Mouse (Mus musculus) heart, adult 2 months (tissue): ENCODE data around the gene Fbxo7. TPM values are rescaled to one million over a fixed set of nuclear protein-coding genes. Genes with fewer than 3 reads are reported as not detected.
"Not testable (repeated sequence)": the region's sequence is repeated elsewhere in the genome, so short reads cannot be mapped to it uniquely, and the experiment has no call there.

Experiments
- DNase-seq, 2 experiments: peaks; one replicate each; pipeline ENCODE4 v3.0.0; 2021
- H3K27ac ChIP-seq: fragments of 200-600 bp; 2 replicates; pipeline ENCODE4 v1.8.1; 2022
- H3K27me3 ChIP-seq: fragments of 200-500 bp; 2 replicates; pipeline ENCODE4 v1.6.1; 2012; ENCODE audit warnings: mild to moderate bottlenecking, low read length, inconsistent platforms, mixed read lengths; ENCODE audit not compliant: control insufficient read depth, insufficient read depth
- H3K36me3 ChIP-seq: fragments of 200-500 bp; 2 replicates; pipeline ENCODE4 v1.6.1; 2012; ENCODE audit warnings: low read length, inconsistent platforms; ENCODE audit not compliant: control insufficient read depth, insufficient read depth
- H3K4me1 ChIP-seq: fragments of 200-500 bp; 2 replicates; pipeline ENCODE4 v1.6.1; 2011; ENCODE audit warnings: low read length; ENCODE audit not compliant: control insufficient read depth, insufficient read depth
- H3K4me3 ChIP-seq: fragments of 200-600 bp; 2 replicates; pipeline ENCODE4 v1.8.1; 2022
- H3K79me2 ChIP-seq: fragments of 200-500 bp; replicated peaks from 2 replicates; pipeline ENCODE4 v1.6.1; 2012; ENCODE audit warnings: mild to moderate bottlenecking, inconsistent platforms, low read length, moderate library complexity, mixed read lengths; ENCODE audit not compliant: control insufficient read depth, insufficient read depth
- H3K9ac ChIP-seq: fragments of 200-500 bp; 2 replicates; pipeline ENCODE4 v1.6.1; 2012; ENCODE audit warnings: low read depth, mild to moderate bottlenecking, control low read depth, inconsistent platforms, low read length, mixed read lengths
- CTCF ChIP-seq: fragments of 200-600 bp; IDR thresholded peaks from 2 replicates; pipeline ENCODE4 v1.8.1; 2022; ENCODE audit warnings: antibody characterized with exemption, mild to moderate bottlenecking, moderate library complexity
- EP300 ChIP-seq: fragments of 200-500 bp; IDR thresholded peaks from 2 replicates; pipeline ENCODE4 v1.6.1; 2011; ENCODE audit warnings: low read depth, low read length, control low read depth; ENCODE audit not compliant: insufficient read depth
- POLR2A ChIP-seq: fragments of 200-500 bp; IDR thresholded peaks from 2 replicates; pipeline ENCODE4 v1.6.1; 2011; ENCODE audit warnings: mild to moderate bottlenecking, low read depth, low read length, control low read depth; ENCODE audit not compliant: insufficient read depth
- WGBS: fragments of 180-500 bp; shearing (Covaris S2); methylation state at CpG from one replicate; pipeline ENCODE4 v1.1.7; 2018; 5-methylcytosine and 5-hydroxymethylcytosine counted together
- intact Hi-C: fragments of 180-260 bp; cut with DNase I; formaldehyde crosslinking; loops from one replicate; pipeline ENCODE4 v1.15.1; 2025
- polyA plus RNA-seq: library from polyadenylated mRNA; depleted of rRNA; stranded (reverse); fragments of >200 nt; gene quantifications from 2 replicates; pipeline ENCODE4 v1.2.3, GENCODE M21; 2012
- total RNA-seq, 2 experiments: library from RNA; stranded (reverse); gene quantifications; 2 replicates each; pipeline ENCODE4 v1.2.3; 2021

Fbxo7 gene
- total and polyA plus RNA-seq, 3 experiments: 13.2 to 16.7 (median 16.2) TPM

- H3K4me3 ChIP-seq: no peak overlapping the region
- H3K36me3 ChIP-seq: peaks cover 13% of the 10 kb centered on the region
- no peak overlapping the region for H3K9ac ChIP-seq
- no peak overlapping the region for H3K27ac ChIP-seq
- 86% methylated on average over 2 of the region's 2 CpGs for WGBS
- TF ChIP-seq POLR2A (no peak), CTCF (no peak)
- H3K4me1 ChIP-seq: peaks cover 7% of the 10 kb centered on the region
- peaks cover 2% of the 10 kb centered on the region; the same call in 1 of the 2 replicates for H3K79me2 ChIP-seq
- no peak for DNase-seq
- intact Hi-C loops: no loop called here
- no peaks in the 10 kb centered on the region for H3K27me3 ChIP-seq
Observed at GRCm38 (mm10) chr10:86025906-86026305, 4.1 kb downstream of the Fbxo7 start.

- H3K4me1 ChIP-seq: peaks cover 7% of the 10 kb centered on the region
- peaks cover 2% of the 10 kb centered on the region; the same call in 1 of the 2 replicates for H3K79me2 ChIP-seq
- WGBS: 97% methylated on average over 3 of the region's 3 CpGs
- no peak for DNase-seq
- H3K27ac ChIP-seq: no peak overlapping the region
- H3K36me3 ChIP-seq: peaks cover 13% of the 10 kb centered on the region
- TF ChIP-seq CTCF: no peak
- TF ChIP-seq POLR2A: no peak
- no peak for TF ChIP-seq EP300
- no peak overlapping the region for H3K4me3 ChIP-seq
- no peak overlapping the region for H3K9ac ChIP-seq
- intact Hi-C loops: no loop called here
- H3K27me3 ChIP-seq: no peaks in the 10 kb centered on the region
Observed at GRCm38 (mm10) chr10:86026354-86026753, 4.6 kb downstream of the Fbxo7 start.

DNA sequence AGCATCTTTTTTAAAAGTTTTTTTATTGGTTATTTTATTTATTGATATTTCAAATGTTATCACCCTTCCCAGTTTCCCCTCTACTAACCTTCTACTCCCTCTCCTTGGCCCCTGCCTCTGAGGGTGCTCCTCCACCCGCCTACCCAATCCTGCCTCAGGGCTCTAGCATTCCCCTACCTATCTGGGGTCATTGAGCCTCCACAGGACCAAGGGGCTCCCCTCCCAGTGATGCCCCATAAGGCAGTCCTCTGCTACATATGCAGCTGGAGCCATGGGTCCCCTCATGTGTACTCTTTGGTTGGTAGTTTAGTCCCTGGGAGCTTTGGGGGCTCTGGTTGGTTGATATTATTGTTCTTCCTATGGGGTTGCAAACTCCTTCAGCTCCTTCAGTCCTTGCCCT, 5.0 kb downstream of the Fbxo7 start:
- H3K9ac ChIP-seq, H3K27me3 ChIP-seq, H3K4me3 ChIP-seq, H3K4me1 ChIP-seq, intact Hi-C loops, H3K79me2 ChIP-seq, DNase-seq, H3K27ac ChIP-seq: not testable (repeated sequence)
- WGBS: 95% methylated on average over 1 of the region's 1 CpGs
- peaks cover 13% of the 10 kb centered on the region for H3K36me3 ChIP-seq

DNA sequence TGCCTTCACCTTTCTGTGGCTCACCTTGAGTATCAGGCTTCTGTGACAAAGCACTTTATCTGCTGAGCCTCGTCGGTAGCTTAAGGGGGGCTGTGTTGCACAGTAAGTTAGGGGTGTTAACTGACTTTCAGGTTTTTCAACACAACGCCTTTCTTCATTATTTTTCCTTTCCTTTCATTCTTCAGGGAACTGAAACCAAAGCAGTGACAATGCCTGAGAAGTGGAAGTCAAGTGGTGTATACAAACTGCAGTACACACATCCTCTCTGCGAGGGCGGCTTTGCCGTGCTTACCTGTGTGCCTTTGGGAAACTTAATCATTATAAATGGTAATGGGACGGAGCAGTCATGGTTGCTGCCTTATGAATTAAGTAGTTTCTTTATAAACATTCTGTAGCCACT, 9.0 kb downstream of the Fbxo7 start:
- Histone ChIP-seq H3K27ac (no peak overlapping the region), H3K36me3 (peaks cover 12% of the 10 kb centered on the region), H3K79me2 (no peaks in the 10 kb centered on the region), H3K27me3 (no peaks in the 10 kb centered on the region), H3K9ac (no peak overlapping the region), H3K4me3 (no peak overlapping the region), H3K4me1 (peaks cover 5% of the 10 kb centered on the region)
- intact Hi-C loops: no loop called here
- no peak for DNase-seq
- 83% methylated on average over 7 of the region's 7 CpGs for WGBS
- TF ChIP-seq EP300: no peak
- TF ChIP-seq CTCF: no peak
- TF ChIP-seq POLR2A: no peak

DNA sequence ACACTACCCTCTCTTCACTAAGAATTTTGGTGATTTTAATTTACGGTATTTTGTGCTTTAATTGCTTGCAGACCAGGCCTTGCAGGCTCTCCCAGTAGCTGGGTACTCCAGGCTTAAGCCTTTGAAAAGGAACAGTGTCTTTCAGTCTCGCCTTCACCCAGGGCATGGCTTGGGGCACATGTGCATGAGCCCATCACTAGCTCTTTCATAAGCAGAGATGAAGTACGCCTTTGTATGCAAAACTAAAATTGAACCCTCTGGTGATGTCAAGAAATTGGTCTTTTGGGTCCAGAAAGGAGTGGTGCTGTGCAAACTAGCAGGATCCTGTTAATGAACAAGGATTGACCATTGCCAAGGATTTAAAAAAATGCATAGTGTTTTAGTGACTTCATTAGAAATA, 10.7 kb downstream of the Fbxo7 start:
- no peak for DNase-seq
- no peak overlapping the region for H3K9ac ChIP-seq
- TF ChIP-seq POLR2A: no peak
- TF ChIP-seq CTCF: no peak
- no peak for TF ChIP-seq EP300
- WGBS: 94% methylated on average over 3 of the region's 3 CpGs
- peaks cover 5% of the 10 kb centered on the region for H3K4me1 ChIP-seq
- no peaks in the 10 kb centered on the region for H3K79me2 ChIP-seq
- H3K27me3 ChIP-seq: no peaks in the 10 kb centered on the region
- H3K27ac ChIP-seq: no peak overlapping the region
- intact Hi-C loops: no loop called here
- H3K36me3 ChIP-seq: peaks cover 12% of the 10 kb centered on the region
- no peak overlapping the region for H3K4me3 ChIP-seq

- intact Hi-C loops: no loop called here
- Histone ChIP-seq H3K36me3 (peaks cover 4% of the 10 kb centered on the region), H3K4me3 (no peak overlapping the region), H3K9ac (no peak overlapping the region), H3K27ac (no peak overlapping the region), H3K4me1 (no peaks in the 10 kb centered on the region), H3K79me2 (no peaks in the 10 kb centered on the region), H3K27me3 (no peaks in the 10 kb centered on the region)
- DNase-seq: no peak
- TF ChIP-seq EP300 (no peak), POLR2A (no peak)
- 60% methylated on average over 2 of the region's 2 CpGs for WGBS
Observed at GRCm38 (mm10) chr10:86034007-86034728, 12.4 kb downstream of the Fbxo7 start.
